Mouse (Mus musculus): ENCODE results near the gene Gm3285.

- TF ChIP-seq GATA1 (IDR thresholded peaks at IDR 0.05; ENCODE audit: borderline replicate concordance, low read length) (no peak), FLI1 (IDR thresholded peaks at IDR 0.05; ENCODE audit: low read length) (no peak)
Measured at GRCm38 (mm10) chr10:77819203-77819602, 42.6 kb upstream of the Gm3285 start.

All from megakaryocyte, embryonic 14.5 days (primary cell).